Mouse (Mus musculus) adrenal gland, adult (tissue): ENCODE measurements around the gene Zfp747.
"Not testable (repeated sequence)": the region's sequence is repeated elsewhere in the genome, so short reads cannot be mapped to it uniquely, and the experiment has no call there.

Source experiments
- DNase-seq, 2 experiments: peaks; one replicate each; pipeline ENCODE4 v3.0.0; 2022 to 2023; ENCODE audit warnings: low spot score in 1 of 2; ENCODE audit not compliant: inconsistent age in 2 of 2

Gene Zfp747

GRCm38 (mm10) chr7:127371870-127372269 is 4.0 kb downstream of the Zfp747 start:
- not testable (repeated sequence) for DNase-seq

- DNase-seq: no peak
Observed at GRCm38 (mm10) chr7:127371213-127371612, 4.6 kb downstream of the Zfp747 start.

GRCm38 (mm10) chr7:127366249-127366648 is 9.6 kb downstream of the Zfp747 start:
- DNase-seq: no peak

GRCm38 (mm10) chr7:127364166-127364565 is 11.7 kb downstream of the Zfp747 start:
- DNase-seq: peak; percentile 49 to 77

- peak; percentile 50 to 72 for DNase-seq
Observed at GRCm38 (mm10) chr7:127363475-127363921, 12.4 kb downstream of the Zfp747 start.

GRCm38 (mm10) chr7:127362418-127362817 is 13.4 kb downstream of the Zfp747 start:
- DNase-seq: peak in 1 of 2 experiments; percentile 67

- no peak for DNase-seq
Observed at GRCm38 (mm10) chr7:127361449-127361848, 14.4 kb downstream of the Zfp747 start.

GRCm38 (mm10) chr7:127360265-127360664 is 15.6 kb downstream of the Zfp747 start:
- DNase-seq: no peak

GRCm38 (mm10) chr7:127358472-127358871 is 17.4 kb downstream of the Zfp747 start:
- DNase-seq: no peak

GRCm38 (mm10) chr7:127357871-127358270 is 18.0 kb downstream of the Zfp747 start:
- no peak for DNase-seq

GRCm38 (mm10) chr7:127355796-127356195 is 20.1 kb downstream of the Zfp747 start:
- no peak for DNase-seq

GRCm38 (mm10) chr7:127351230-127352004 is 24.4 kb downstream of the Zfp747 start:
- no peak for DNase-seq

- peak; percentile 29 to 43 for DNase-seq
Observed at GRCm38 (mm10) chr7:127346676-127347075, 29.2 kb downstream of the Zfp747 start.

- DNase-seq: peak; percentile 94 to 99
Observed at GRCm38 (mm10) chr7:127345512-127346325, 30.1 kb downstream of the Zfp747 start, which contains the start of gene Zfp768. Gene Zfp768 (minus strand): TSS chr7:127345589.

GRCm38 (mm10) chr7:127345092-127345491 is 30.8 kb downstream of the Zfp747 start:
- peak in 1 of 2 experiments; percentile 83 for DNase-seq

- peak; percentile 18 to 53 for DNase-seq
Observed at GRCm38 (mm10) chr7:127344371-127344770, 31.5 kb downstream of the Zfp747 start.

GRCm38 (mm10) chr7:127343351-127344019 is 32.4 kb downstream of the Zfp747 start:
- peak; percentile 28 to 42 for DNase-seq

- no peak for DNase-seq
Observed at GRCm38 (mm10) chr7:127342888-127343287, 33.0 kb downstream of the Zfp747 start.

- DNase-seq: peak in 1 of 2 experiments; percentile 41
Observed at GRCm38 (mm10) chr7:127342332-127342731, 33.5 kb downstream of the Zfp747 start.

GRCm38 (mm10) chr7:127341861-127342260 is 34.0 kb downstream of the Zfp747 start:
- peak in 1 of 2 experiments; percentile 29 for DNase-seq

- DNase-seq: peak in 1 of 2 experiments; percentile 59
Observed at GRCm38 (mm10) chr7:127341356-127341755, 34.5 kb downstream of the Zfp747 start.
